Mouse (Mus musculus): ENCODE measurements around the gene Cep131. TPM values are rescaled to one million over a fixed set of nuclear protein-coding genes. Genes with fewer than 3 reads are reported as not detected.

Gene Cep131
- polyA plus RNA-seq, 1 experiment from 2014 or later, result 15.5 TPM

- no peaks in the 10 kb centered on the region for H3K9me3 ChIP-seq (replicated peaks; ENCODE audit: low read length)
- H3K27ac ChIP-seq, result no peak overlapping the region
- no peak for TF ChIP-seq CTCF (IDR thresholded peaks at IDR 0.05; ENCODE audit: low read depth)
- H3K36me3 ChIP-seq (ENCODE audit: insufficient read depth, low read length), result peaks cover 40% of the 10 kb centered on the region
- no peaks in the 10 kb centered on the region for H3K27me3 ChIP-seq (ENCODE audit: insufficient read depth, low read length)
- no peak overlapping the region for H3K4me2 ChIP-seq (ENCODE audit: low read length)
- DNase-seq (ENCODE audit: low spot score), result no peak
- no peak for ATAC-seq (replicated peaks; ENCODE audit: low FRiP score, low read depth)
- no peaks in the 10 kb centered on the region for H3K4me1 ChIP-seq (replicated peaks; ENCODE audit: insufficient read depth, low read length)
- 91% methylated on average over 27 of the region's 27 CpGs for WGBS
- H3K4me3 ChIP-seq (replicated peaks; ENCODE audit: low read depth, low read length), result no peak overlapping the region
- H3K9ac ChIP-seq (ENCODE audit: low read depth, low read length), result no peak overlapping the region
Measured at GRCm38 (mm10) chr11:120070286-120070930, 16.2 kb downstream of the Cep131 start.

- H3K4me1 ChIP-seq (replicated peaks; ENCODE audit: insufficient read depth, low read length), result no peaks in the 10 kb centered on the region
- no peaks in the 10 kb centered on the region for H3K27me3 ChIP-seq (ENCODE audit: insufficient read depth, low read length)
- no peak overlapping the region for H3K4me2 ChIP-seq (ENCODE audit: low read length)
- TF ChIP-seq CTCF (IDR thresholded peaks at IDR 0.05; ENCODE audit: low read depth), result no peak
- WGBS, result 42% methylated on average over 11 of the region's 11 CpGs
- no peak overlapping the region for H3K4me3 ChIP-seq (replicated peaks; ENCODE audit: low read depth, low read length)
- H3K9ac ChIP-seq (ENCODE audit: low read depth, low read length), result no peak overlapping the region
- ATAC-seq (replicated peaks; ENCODE audit: low FRiP score, low read depth) (no peak), DNase-seq (ENCODE audit: low spot score) (no peak)
- no peaks in the 10 kb centered on the region for H3K9me3 ChIP-seq (replicated peaks; ENCODE audit: low read length)
- H3K27ac ChIP-seq, result no peak overlapping the region
- peaks cover 35% of the 10 kb centered on the region for H3K36me3 ChIP-seq (ENCODE audit: insufficient read depth, low read length)
Measured at GRCm38 (mm10) chr11:120069261-120069660, 17.4 kb downstream of the Cep131 start.

- DNase-seq (ENCODE audit: low spot score), result no peak
Measured at GRCm38 (mm10) chr11:120067834-120068233, 18.8 kb downstream of the Cep131 start.

GRCm38 (mm10) chr11:120065291-120065690 lies 21.3 kb downstream of the Cep131 start:
- H3K4me1 ChIP-seq (replicated peaks; ENCODE audit: insufficient read depth, low read length), result no peaks in the 10 kb centered on the region
- no peaks in the 10 kb centered on the region for H3K27me3 ChIP-seq (ENCODE audit: insufficient read depth, low read length)
- peak; percentile 84 for TF ChIP-seq CTCF (IDR thresholded peaks at IDR 0.05; ENCODE audit: low read depth)
- no peaks in the 10 kb centered on the region for H3K9me3 ChIP-seq (replicated peaks; ENCODE audit: low read length)
- no peak overlapping the region for H3K4me2 ChIP-seq (ENCODE audit: low read length)
- H3K27ac ChIP-seq, result no peak overlapping the region
- WGBS, result 37% methylated on average over 10 of the region's 10 CpGs
- DNase-seq (ENCODE audit: low spot score), result peak; percentile 77
- H3K4me3 ChIP-seq (replicated peaks; ENCODE audit: low read depth, low read length), result no peak overlapping the region
- H3K9ac ChIP-seq (ENCODE audit: low read depth, low read length), result no peak overlapping the region
- 0 out of 2 replicates have a peak, but pooled peaks cover 19% of the 10 kb centered on the region for H3K36me3 ChIP-seq (ENCODE audit: insufficient read depth, low read length)
- peak; percentile 46 for ATAC-seq (replicated peaks; ENCODE audit: low FRiP score, low read depth)

More at GRCm38 (mm10) chr11:120067834-120068233, 18.8 kb downstream of the Cep131 start:
- Histone ChIP-seq H3K4me3 (replicated peaks; ENCODE audit: low read depth, low read length) (no peak overlapping the region), H3K27ac (no peak overlapping the region), H3K4me2 (ENCODE audit: low read length) (no peak overlapping the region), H3K4me1 (replicated peaks; ENCODE audit: insufficient read depth, low read length) (no peaks in the 10 kb centered on the region), H3K27me3 (ENCODE audit: insufficient read depth, low read length) (no peaks in the 10 kb centered on the region), H3K36me3 (ENCODE audit: insufficient read depth, low read length) (peaks cover 35% of the 10 kb centered on the region), H3K9ac (ENCODE audit: low read depth, low read length) (no peak overlapping the region), H3K9me3 (replicated peaks; ENCODE audit: low read length) (no peaks in the 10 kb centered on the region)
- 0 out of 2 replicates have a peak, but pooled peaks have one; percentile 4 for ATAC-seq (replicated peaks; ENCODE audit: low FRiP score, low read depth)
- TF ChIP-seq CTCF (IDR thresholded peaks at IDR 0.05; ENCODE audit: low read depth), result peak; percentile 55
- WGBS, result 61% methylated on average over 17 of the region's 17 CpGs

GRCm38 (mm10) chr11:120064668-120065040 lies 22.0 kb downstream of the Cep131 start:
- Histone ChIP-seq H3K9me3 (replicated peaks; ENCODE audit: low read length) (no peaks in the 10 kb centered on the region), H3K36me3 (ENCODE audit: insufficient read depth, low read length) (0 out of 2 replicates have a peak, but pooled peaks cover 14% of the 10 kb centered on the region), H3K4me1 (replicated peaks; ENCODE audit: insufficient read depth, low read length) (no peaks in the 10 kb centered on the region), H3K27ac (no peak overlapping the region), H3K27me3 (ENCODE audit: insufficient read depth, low read length) (no peaks in the 10 kb centered on the region), H3K9ac (ENCODE audit: low read depth, low read length) (no peak overlapping the region), H3K4me2 (ENCODE audit: low read length) (no peak overlapping the region), H3K4me3 (replicated peaks; ENCODE audit: low read depth, low read length) (no peak overlapping the region)
- WGBS, result 89% methylated on average over 11 of the region's 11 CpGs
- no peak for ATAC-seq (replicated peaks; ENCODE audit: low FRiP score, low read depth)
- no peak for DNase-seq (ENCODE audit: low spot score)
- no peak for TF ChIP-seq CTCF (IDR thresholded peaks at IDR 0.05; ENCODE audit: low read depth)

- ATAC-seq (replicated peaks; ENCODE audit: low FRiP score, low read depth) (no peak), DNase-seq (ENCODE audit: low spot score) (no peak)
- 0 out of 2 replicates have a peak, but pooled peaks cover 14% of the 10 kb centered on the region for H3K36me3 ChIP-seq (ENCODE audit: insufficient read depth, low read length)
- no peak overlapping the region for H3K4me2 ChIP-seq (ENCODE audit: low read length)
- H3K4me3 ChIP-seq (replicated peaks; ENCODE audit: low read depth, low read length), result no peak overlapping the region
- no peaks in the 10 kb centered on the region for H3K4me1 ChIP-seq (replicated peaks; ENCODE audit: insufficient read depth, low read length)
- no peak for TF ChIP-seq CTCF (IDR thresholded peaks at IDR 0.05; ENCODE audit: low read depth)
- H3K27me3 ChIP-seq (ENCODE audit: insufficient read depth, low read length), result no peaks in the 10 kb centered on the region
- no peak overlapping the region for H3K27ac ChIP-seq
- no peaks in the 10 kb centered on the region for H3K9me3 ChIP-seq (replicated peaks; ENCODE audit: low read length)
- 79% methylated on average over 13 of the region's 13 CpGs for WGBS
- no peak overlapping the region for H3K9ac ChIP-seq (ENCODE audit: low read depth, low read length)
Measured at GRCm38 (mm10) chr11:120064006-120064667, 22.5 kb downstream of the Cep131 start.

Data from kidney, postnatal 0 days (tissue).